Mouse (Mus musculus): ENCODE measurements around the gene Wsb2. TPM values are rescaled to one million over a fixed set of nuclear protein-coding genes. Genes with fewer than 3 reads are reported as not detected.

Gene Wsb2
- 8.8 TPM for polyA plus RNA-seq (2014; fragmentation: Illumina TruSeq; extraction: RNeasy Lipid Tissue Mini Kit (QIAGEN cat#74804); ENCODE audit: low read depth, low replicate concordance)

DNA sequence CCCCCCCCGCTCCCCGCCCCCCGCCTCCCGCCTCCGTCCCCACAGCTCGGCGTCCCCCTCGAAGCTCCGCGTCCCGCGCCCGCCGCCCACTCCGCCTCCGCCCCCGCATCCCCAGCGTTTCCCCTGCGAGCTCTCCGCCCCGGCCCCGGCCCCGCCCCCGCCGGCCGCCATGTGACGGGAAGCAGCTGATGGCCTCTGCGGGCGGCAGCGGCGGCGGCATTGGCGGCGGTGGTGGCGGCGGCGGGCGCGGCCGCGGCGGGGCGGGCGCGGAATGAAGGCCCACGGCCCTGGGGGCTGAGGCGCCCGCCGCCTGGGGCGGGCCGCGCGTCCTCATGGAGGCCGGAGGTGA, at the start of gene Wsb2:
TSS of gene Wsb2 (plus strand) at position 176 of the 349 bp plus-strand sequence.

GRCm38 (mm10) chr5:117318741-117319629, 38.1 kb upstream of the Wsb2 start, which contains the start of gene Vsig10:
Vsig10 (plus strand) TSS chr5:117319083.

DNA sequence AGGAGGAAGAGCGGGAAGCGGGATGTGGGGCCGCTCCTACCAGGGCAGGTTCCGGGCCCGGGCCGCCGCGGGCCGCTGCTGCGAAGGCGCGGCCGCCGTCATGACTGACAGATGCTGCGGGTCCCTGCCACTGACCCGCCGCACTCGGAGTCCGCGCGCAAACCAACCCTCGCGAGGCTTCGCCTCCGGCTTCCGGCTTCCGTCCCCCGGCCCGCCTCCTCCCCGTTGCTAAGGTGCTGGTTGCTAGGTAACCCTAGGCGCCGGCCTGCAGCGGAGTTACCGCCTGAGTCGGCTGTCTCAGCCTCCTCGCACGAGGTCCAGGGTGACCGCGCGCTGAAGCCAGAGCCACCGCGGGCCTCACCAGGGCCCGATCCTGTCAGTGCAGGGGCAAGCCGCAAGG, 31.8 kb downstream of the Wsb2 start, which contains the start of gene Rfc5:
TSS of gene Rfc5 (minus strand) at position 171 of the 400 bp plus-strand sequence.

GRCm38 (mm10) chr5:117413507-117414501, 56.7 kb downstream of the Wsb2 start, which contains the start of gene Ksr2:
Ksr2 (plus strand) TSS chr5:117414000.

Other genes with a start within 250 kb of the Wsb2 start
- gene Suds3, start 241.2 kb upstream of the Wsb2 start, polyA plus RNA-seq (2014; fragmentation: Illumina TruSeq; extraction: RNeasy Lipid Tissue Mini Kit (QIAGEN cat#74804); ENCODE audit: low read depth, low replicate concordance): 44.9 TPM
- 6.6 TPM for gene Taok3, start 237.2 kb upstream of the Wsb2 start, polyA plus RNA-seq (2014; fragmentation: Illumina TruSeq; extraction: RNeasy Lipid Tissue Mini Kit (QIAGEN cat#74804); ENCODE audit: low read depth, low replicate concordance)
- 302 TPM for gene Pebp1, start 69.7 kb upstream of the Wsb2 start, polyA plus RNA-seq (2014; fragmentation: Illumina TruSeq; extraction: RNeasy Lipid Tissue Mini Kit (QIAGEN cat#74804); ENCODE audit: low read depth, low replicate concordance)
- 16.6 TPM for gene Vsig10, start 38.2 kb upstream of the Wsb2 start, polyA plus RNA-seq (2014; fragmentation: Illumina TruSeq; extraction: RNeasy Lipid Tissue Mini Kit (QIAGEN cat#74804); ENCODE audit: low read depth, low replicate concordance)
- 2.7 TPM for gene Rfc5, start 31.7 kb downstream of the Wsb2 start, polyA plus RNA-seq (2014; fragmentation: Illumina TruSeq; extraction: RNeasy Lipid Tissue Mini Kit (QIAGEN cat#74804); ENCODE audit: low read depth, low replicate concordance)
- gene Ksr2, start 56.7 kb downstream of the Wsb2 start, polyA plus RNA-seq (2014; fragmentation: Illumina TruSeq; extraction: RNeasy Lipid Tissue Mini Kit (QIAGEN cat#74804); ENCODE audit: low read depth, low replicate concordance): 0.64 TPM

Measured in testis, adult 10 weeks (tissue).